Mouse (Mus musculus) spleen, adult 2 months (tissue): ENCODE measurements at regions not wholly inside any gene's neighbourhood (a gene's known extent, or its start where the extent isn't known, plus 50 kb on each side); places are given as distances from the start of the nearest gene placed in this dataset.
A peak's percentile ranks its signal among the peaks of the same experiment; 100 is the strongest.

ENCODE experiments used
- DNase-seq, 2 experiments: peaks; one replicate each; pipeline versions ENCODE4 v3.0.0 to v3.0.0-alpha.2; 2012 to 2021; ENCODE audit warnings: low spot score in 2 of 2, low read depth in 1 of 2
- H3K27ac ChIP-seq: fragments of 200-500 bp; 2 replicates; pipeline ENCODE4 v1.5.1; 2012; ENCODE audit warnings: low read length, inconsistent platforms; ENCODE audit not compliant: insufficient read depth
- H3K27me3 ChIP-seq: fragments of 200-500 bp; 2 replicates; pipeline ENCODE4 v1.6.1; 2012; ENCODE audit warnings: mild to moderate bottlenecking, moderate library complexity, low read length, inconsistent platforms; ENCODE audit not compliant: control insufficient read depth, insufficient read depth
- H3K36me3 ChIP-seq: fragments of 200-500 bp; 2 replicates; pipeline ENCODE4 v1.6.1; 2012; ENCODE audit warnings: mild to moderate bottlenecking, low read length, inconsistent platforms; ENCODE audit not compliant: control insufficient read depth, insufficient read depth
- H3K4me1 ChIP-seq: fragments of 200-500 bp; 2 replicates; pipeline ENCODE4 v1.6.1; 2011; ENCODE audit warnings: inconsistent platforms; ENCODE audit not compliant: control insufficient read depth, insufficient read depth, insufficient read length
- H3K4me3 ChIP-seq: fragments of 200-500 bp; 2 replicates; pipeline ENCODE4 v1.5.1; 2011; ENCODE audit warnings: mild to moderate bottlenecking, inconsistent platforms; ENCODE audit not compliant: insufficient read depth, insufficient read length; ENCODE audit errors: extremely low read depth
- CTCF ChIP-seq: fragments of 200-500 bp; IDR thresholded peaks from 2 replicates; pipeline ENCODE4 v1.5.1; 2011; ENCODE audit warnings: mild to moderate bottlenecking, inconsistent platforms; ENCODE audit not compliant: insufficient read depth, insufficient read length, insufficient replicate concordance; ENCODE audit errors: extremely low read depth
- POLR2A ChIP-seq: fragments of 200-500 bp; IDR thresholded peaks from 2 replicates; pipeline ENCODE4 v1.6.1; 2011; ENCODE audit warnings: low read depth, low read length, inconsistent platforms
- WGBS: fragments of 180-500 bp; shearing (Covaris S2); methylation state at CpG from one replicate; pipeline ENCODE4 v1.1.7; 2018; 5-methylcytosine and 5-hydroxymethylcytosine counted together

GRCm38 (mm10) chr4:135058895-135059294 lies 61.6 kb upstream of the Runx3 start:
- TF ChIP-seq CTCF (no peak), POLR2A (no peak)
- WGBS, result 44% methylated on average over 4 of the region's 4 CpGs
- Histone ChIP-seq H3K27ac (no peak overlapping the region), H3K27me3 (no peaks in the 10 kb centered on the region), H3K36me3 (no peaks in the 10 kb centered on the region), H3K4me1 (peaks cover 10% of the 10 kb centered on the region; the same call in 1 of the 2 replicates), H3K4me3 (no peak overlapping the region)
- DNase-seq, result no peak

DNA sequence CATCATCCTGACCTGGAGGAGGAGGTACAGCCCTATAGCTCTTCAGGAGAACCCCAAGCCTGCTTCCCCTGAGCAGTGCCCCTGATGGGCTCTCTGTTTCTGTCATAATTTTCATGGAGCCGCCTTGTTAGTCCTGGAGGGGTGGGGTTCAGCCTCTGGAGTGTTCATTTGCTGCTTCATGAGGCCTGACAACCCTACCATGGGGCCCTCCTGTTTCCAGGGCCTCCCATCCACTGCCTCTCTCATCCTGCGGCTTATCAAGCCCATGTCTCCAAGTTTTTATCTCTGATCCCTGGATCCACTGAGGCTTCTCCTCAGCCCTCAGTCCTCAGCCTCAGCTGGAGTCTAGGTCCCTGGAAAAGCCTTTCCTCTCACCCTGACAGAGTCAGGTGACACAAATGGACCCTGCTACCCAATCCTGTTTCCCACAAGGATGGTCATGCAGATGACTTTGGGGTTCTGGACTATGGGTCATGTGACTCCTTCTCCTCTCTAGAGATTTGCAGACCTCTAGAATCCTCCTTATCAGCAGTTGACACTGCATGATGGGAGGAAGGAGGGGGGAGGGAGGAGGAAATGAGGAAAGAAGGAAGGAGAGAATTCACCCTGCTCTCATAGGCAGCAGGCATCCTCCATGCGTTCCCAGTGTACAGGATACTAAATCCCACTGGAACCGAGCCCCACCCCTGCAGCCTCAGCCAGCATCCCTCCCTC lies 59.3 kb upstream of the Runx3 start:
- Histone ChIP-seq H3K27me3 (no peaks in the 10 kb centered on the region), H3K27ac (no peak overlapping the region), H3K36me3 (no peaks in the 10 kb centered on the region), H3K4me3 (no peak overlapping the region), H3K4me1 (no peaks in the 10 kb centered on the region)
- no peak for TF ChIP-seq CTCF
- no peak for TF ChIP-seq POLR2A
- WGBS, result 62% methylated on average over 4 of the region's 4 CpGs
- no peak for DNase-seq

GRCm38 (mm10) chr4:135066766-135067479 lies 53.5 kb upstream of the Runx3 start:
- no peak overlapping the region for H3K27ac ChIP-seq
- peak; percentile 68 to 87 for DNase-seq
- peak; percentile 88 for TF ChIP-seq CTCF
- no peak for TF ChIP-seq POLR2A
- H3K4me1 ChIP-seq, result peaks cover 8% of the 10 kb centered on the region
- no peaks in the 10 kb centered on the region for H3K27me3 ChIP-seq
- no peaks in the 10 kb centered on the region for H3K36me3 ChIP-seq
- H3K4me3 ChIP-seq, result 0 out of 2 replicates have a peak overlapping the region, but pooled peaks have one; percentile 19
- WGBS, result 6% methylated on average over 19 of the region's 19 CpGs

GRCm38 (mm10) chr4:135067805-135068204 lies 52.6 kb upstream of the Runx3 start:
- peaks cover 8% of the 10 kb centered on the region for H3K4me1 ChIP-seq
- H3K27me3 ChIP-seq, result no peaks in the 10 kb centered on the region
- DNase-seq, result no peak
- no peaks in the 10 kb centered on the region for H3K36me3 ChIP-seq
- no peak overlapping the region for H3K4me3 ChIP-seq
- no peak overlapping the region for H3K27ac ChIP-seq
- TF ChIP-seq POLR2A, result no peak
- no peak for TF ChIP-seq CTCF
- 76% methylated on average over 7 of the region's 7 CpGs for WGBS

- Histone ChIP-seq H3K36me3 (no peaks in the 10 kb centered on the region), H3K27ac (no peak overlapping the region), H3K27me3 (no peaks in the 10 kb centered on the region), H3K4me1 (peaks cover 8% of the 10 kb centered on the region), H3K4me3 (no peak overlapping the region)
- TF ChIP-seq CTCF (no peak), POLR2A (no peak)
- WGBS, result 15% methylated on average over 18 of the region's 18 CpGs
- DNase-seq, result peak in 1 of 2 experiments; percentile 45
These were observed 50.6 kb upstream of the Runx3 start for GRCm38 (mm10) chr4:135069818-135070217.
